Mouse (Mus musculus) lung, postnatal 36 days (tissue): ENCODE data around the gene Gpat3.

Experiments used
- DNase-seq: peaks from one replicate; pipeline ENCODE4 v3.0.0; 2022; ENCODE audit warnings: mixed read lengths

The Gpat3 gene

DNA sequence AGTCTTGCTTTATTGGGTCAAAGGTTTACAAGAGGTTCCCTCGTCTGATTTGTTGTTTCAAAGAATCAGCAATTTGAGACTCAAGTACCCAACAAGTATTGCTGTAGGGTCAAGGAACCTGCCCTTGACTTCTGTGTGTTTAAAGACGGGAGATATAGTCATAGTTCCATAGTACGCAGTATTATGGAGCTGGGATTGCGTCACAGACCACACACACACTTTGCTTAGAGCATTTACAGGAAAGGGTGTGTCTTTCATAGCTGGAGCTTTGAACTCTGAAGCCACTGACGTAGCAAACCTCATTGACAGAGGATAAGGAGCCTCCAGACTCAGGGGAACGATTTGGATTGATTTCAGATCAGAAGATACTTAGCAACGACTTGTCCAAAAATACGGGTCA is 70.9 kb downstream of the Gpat3 start:
- peak; percentile 8 for DNase-seq

DNA sequence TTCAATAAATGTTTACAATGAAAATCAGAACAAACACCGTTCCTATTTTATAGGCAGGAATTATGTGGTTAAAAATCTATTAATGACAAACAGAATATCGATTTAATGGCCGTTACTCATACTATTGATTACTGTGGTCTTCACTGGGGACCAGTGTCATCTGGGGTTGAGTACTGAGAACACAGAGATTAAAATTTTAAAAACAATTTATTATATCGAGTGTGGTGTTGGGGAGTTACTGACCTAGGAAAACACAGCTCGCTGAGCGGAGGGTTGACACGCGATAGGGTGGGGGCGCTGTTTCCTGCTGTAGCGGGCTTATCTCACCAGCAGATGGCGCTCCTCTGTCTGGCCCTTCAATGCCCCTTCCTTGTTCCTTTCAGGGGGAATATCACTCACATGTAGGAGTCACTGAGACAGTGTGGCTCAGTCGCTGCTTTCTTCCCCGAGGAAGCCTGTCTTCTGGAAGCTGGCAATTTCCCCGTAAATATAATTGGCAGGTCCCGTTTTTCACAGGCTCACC is 71.8 kb downstream of the Gpat3 start:
- peak; percentile 61 for DNase-seq

DNA sequence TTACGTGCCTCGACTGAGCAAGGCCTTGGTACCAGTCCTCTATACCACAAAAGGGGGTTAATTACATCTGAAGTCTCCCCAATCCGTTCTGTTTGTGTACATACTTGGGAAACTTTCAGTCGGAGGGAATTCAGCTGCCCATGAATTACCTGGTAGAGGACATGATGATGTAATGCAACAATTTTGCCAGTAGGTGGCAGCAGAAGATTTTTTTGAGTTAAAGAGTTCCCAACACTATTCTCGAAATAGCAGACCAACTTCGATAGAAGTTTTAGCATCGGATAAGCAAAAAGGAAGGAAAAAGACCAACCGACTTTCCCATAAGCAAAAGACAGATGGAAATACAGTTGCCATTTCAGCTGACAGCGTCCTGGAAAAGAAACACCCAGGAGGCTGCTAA is 73.6 kb downstream of the Gpat3 start:
- peak; percentile 73 for DNase-seq

GRCm38 (mm10) chr5:100929698-100930097 is 84.2 kb downstream of the Gpat3 start:
- no peak for DNase-seq

DNA sequence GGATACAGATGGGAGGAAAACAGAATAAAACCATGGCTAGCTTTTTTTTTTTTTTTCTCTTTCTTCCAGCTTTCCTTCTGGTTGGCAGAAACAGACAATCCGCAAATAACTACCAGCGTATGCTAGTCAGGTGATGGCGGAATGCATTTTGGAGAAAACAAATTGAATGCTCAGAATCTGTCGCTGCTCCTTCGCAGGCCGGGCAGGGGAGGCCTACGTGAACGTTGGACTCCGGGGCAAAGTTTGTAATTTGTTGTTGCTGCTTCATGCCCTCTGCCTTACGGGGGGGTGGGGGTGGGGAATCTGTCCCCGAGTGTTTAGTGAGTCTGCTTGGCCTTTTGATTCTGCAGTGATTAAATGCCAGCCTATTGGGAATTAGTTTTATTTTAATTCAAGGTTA is 98.2 kb downstream of the Gpat3 start:
- no peak for DNase-seq

DNA sequence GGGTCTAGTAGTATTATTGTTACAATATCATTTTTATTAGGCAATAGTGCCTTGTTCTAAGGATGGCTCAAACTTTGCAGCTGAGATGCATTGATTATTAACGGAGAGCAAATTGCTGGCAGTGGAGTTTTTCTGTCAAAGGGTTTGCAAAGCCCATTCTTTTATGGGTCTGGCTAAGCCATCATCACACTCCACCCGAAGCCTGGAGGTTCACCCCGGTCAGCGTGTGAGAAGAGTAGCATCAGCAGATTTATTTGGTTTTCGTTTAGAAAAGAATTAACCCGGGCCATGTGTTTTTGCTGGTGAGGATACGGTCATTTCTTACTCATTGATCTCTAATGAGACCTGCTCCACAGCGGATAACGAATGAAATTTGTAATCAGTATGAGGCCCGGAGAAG is 99.8 kb downstream of the Gpat3 start:
- no peak for DNase-seq
